Mouse (Mus musculus) cerebellum, adult 2 months (tissue): ENCODE data around the gene Spag9. TPM values are rescaled to one million over a fixed set of nuclear protein-coding genes. Genes with fewer than 3 reads are reported as not detected.

Experiments
- DNase-seq, 2 experiments: peaks; one replicate each; pipeline ENCODE4 v3.0.0; 2021
- H3K27ac ChIP-seq: fragments of 200-500 bp; 2 replicates; pipeline ENCODE4 v1.5.1; 2012; ENCODE audit warnings: low read length, control low read depth, inconsistent platforms; ENCODE audit not compliant: insufficient read depth
- H3K27me3 ChIP-seq: fragments of 200-500 bp; 2 replicates; pipeline ENCODE4 v1.6.1; 2012; ENCODE audit warnings: inconsistent platforms, mild to moderate bottlenecking, low read length, moderate library complexity; ENCODE audit not compliant: control insufficient read depth, insufficient read depth
- H3K4me1 ChIP-seq: fragments of 200-500 bp; 2 replicates; pipeline ENCODE4 v1.6.1; 2011; ENCODE audit warnings: low read length; ENCODE audit not compliant: control insufficient read depth, insufficient read depth
- H3K4me3 ChIP-seq: fragments of 200-500 bp; replicated peaks from 2 replicates; pipeline ENCODE3; 2011; ENCODE audit warnings: mild to moderate bottlenecking, low read depth, low read length, control low read depth; ENCODE audit not compliant: insufficient read depth
- CTCF ChIP-seq: fragments of 200-500 bp; IDR thresholded peaks from 2 replicates; pipeline ENCODE4 v1.5.1; 2011; ENCODE audit warnings: low read depth, mild to moderate bottlenecking, control low read depth, low read length, moderate library complexity, borderline replicate concordance; ENCODE audit not compliant: insufficient read depth
- POLR2A ChIP-seq: fragments of 200-500 bp; IDR thresholded peaks from 2 replicates; pipeline ENCODE4 v1.6.1; 2011; ENCODE audit warnings: low read length, control low read depth, borderline replicate concordance; ENCODE audit not compliant: insufficient read depth
- WGBS: fragments of 180-500 bp; shearing (Covaris S2); methylation state at CpG from one replicate; pipeline ENCODE4 v1.1.7; 2018; 5-methylcytosine and 5-hydroxymethylcytosine counted together
- polyA plus RNA-seq: library from polyadenylated mRNA; depleted of rRNA; stranded (reverse); fragments of >200 nt; gene quantifications from 2 replicates; pipeline ENCODE4 v1.2.3, GENCODE M21; 2012

The Spag9 gene
- polyA plus RNA-seq, 1 experiment = 134 TPM

DNA sequence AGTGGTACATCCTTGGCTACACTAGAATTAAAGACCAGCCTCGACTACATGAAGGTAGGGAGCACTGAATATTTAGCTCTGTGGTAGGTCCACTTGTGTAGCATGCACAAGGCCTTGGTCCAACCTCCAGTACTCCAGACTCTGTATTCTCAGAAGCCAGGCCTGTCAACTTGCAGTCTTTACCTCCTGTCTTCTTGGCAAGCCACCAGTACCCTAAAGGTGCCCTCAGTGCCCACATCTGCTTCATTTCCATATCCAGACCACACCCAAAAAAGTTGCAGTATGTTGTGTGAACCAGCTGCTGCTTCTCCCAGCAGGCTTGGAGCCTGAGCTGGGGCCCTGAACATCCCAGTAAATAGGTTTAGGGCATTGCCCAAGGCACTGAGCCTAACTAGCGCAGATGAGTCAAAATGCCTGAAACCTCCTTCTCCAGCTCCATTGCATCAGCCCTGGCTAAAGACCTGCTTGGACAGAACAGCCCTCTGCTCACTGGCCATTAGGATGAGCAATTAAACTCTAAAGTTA, 38.8 kb upstream of the Spag9 start:
- peak in 1 of 2 experiments; percentile 16 for DNase-seq
- Histone ChIP-seq H3K27ac (no peak overlapping the region), H3K4me3 (no peak overlapping the region), H3K4me1 (peaks cover 3% of the 10 kb centered on the region; the same call in 1 of the 2 replicates), H3K27me3 (no peaks in the 10 kb centered on the region)
- WGBS = 79% methylated on average over 2 of the region's 2 CpGs
- TF ChIP-seq POLR2A (no peak), CTCF (no peak)

DNA sequence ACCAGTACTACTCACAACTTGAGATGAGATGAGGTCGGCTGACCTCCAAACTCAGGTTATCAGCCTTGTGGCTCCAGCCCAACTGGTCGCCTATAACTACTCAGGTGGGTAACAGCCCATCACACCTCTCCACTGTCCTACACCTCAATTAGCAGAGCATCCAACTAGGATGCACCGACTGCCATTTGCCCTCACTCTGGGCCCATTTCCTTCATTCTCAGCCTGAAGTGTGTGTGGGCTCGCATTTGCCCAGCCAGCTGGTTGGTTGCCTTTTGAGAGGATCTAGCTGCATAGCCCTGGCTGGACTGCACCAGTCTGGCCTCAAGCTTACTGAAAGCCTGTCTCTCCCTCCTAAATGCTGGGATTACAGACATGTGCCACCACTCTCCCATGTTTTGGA, 38.1 kb upstream of the Spag9 start:
- Histone ChIP-seq H3K27me3 (no peaks in the 10 kb centered on the region), H3K4me3 (no peak overlapping the region), H3K4me1 (peaks cover 3% of the 10 kb centered on the region; the same call in 1 of the 2 replicates), H3K27ac (no peak overlapping the region)
- TF ChIP-seq CTCF (no peak), POLR2A (no peak)
- 83% methylated on average over 4 of the region's 4 CpGs for WGBS
- DNase-seq = no peak

DNA sequence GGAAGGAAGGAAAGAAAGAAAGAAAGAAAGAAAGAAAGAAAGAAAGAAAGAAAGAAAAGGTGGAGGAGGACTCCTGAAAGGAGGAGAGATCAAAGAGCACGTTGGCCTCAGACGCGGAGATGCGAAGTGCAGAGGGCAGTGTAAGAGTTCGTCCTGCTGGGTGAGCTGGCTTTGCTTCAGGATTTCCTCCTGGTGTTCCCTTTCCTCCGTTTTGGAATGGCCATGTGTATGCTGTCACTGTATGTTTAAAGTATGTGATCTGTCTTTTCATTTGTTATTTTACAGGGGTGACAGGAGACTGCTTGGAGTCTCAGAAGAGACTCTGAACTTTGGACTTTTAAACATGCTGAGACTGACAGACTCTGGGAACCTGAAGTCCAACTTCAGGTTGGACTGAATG, 34.4 kb upstream of the Spag9 start:
- no peak overlapping the region for H3K27ac ChIP-seq
- no peaks in the 10 kb centered on the region for H3K27me3 ChIP-seq
- 83% methylated on average over 6 of the region's 6 CpGs for WGBS
- no peak for DNase-seq
- H3K4me1 ChIP-seq = no peaks in the 10 kb centered on the region; the same call in 1 of the 2 replicates
- H3K4me3 ChIP-seq = no peak overlapping the region
- TF ChIP-seq CTCF (no peak), POLR2A (no peak)

DNA sequence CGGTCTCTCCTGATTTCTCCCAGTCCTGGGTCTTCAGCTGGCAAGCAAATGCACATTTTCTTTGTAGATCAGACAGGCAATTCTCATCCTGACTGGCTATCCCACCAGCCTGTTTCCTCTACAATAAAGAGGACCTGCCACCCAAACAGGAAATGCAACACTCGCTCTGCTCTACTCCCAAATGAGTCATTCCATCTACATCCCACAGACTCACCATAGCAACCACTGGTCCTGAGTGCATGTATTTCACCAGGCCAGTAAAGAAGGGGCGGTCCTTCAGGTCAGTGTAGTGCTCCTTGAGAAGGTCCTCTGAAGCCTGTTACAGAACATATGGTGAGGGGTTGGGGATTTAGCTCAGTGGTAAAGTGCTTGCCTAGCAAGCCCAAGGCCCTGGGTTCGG, 32.9 kb upstream of the Spag9 start:
- Histone ChIP-seq H3K4me1 (no peaks in the 10 kb centered on the region), H3K27me3 (no peaks in the 10 kb centered on the region), H3K4me3 (no peak overlapping the region), H3K27ac (no peak overlapping the region)
- DNase-seq = no peak
- WGBS = 66% methylated on average over 4 of the region's 4 CpGs
- TF ChIP-seq POLR2A = no peak
- no peak for TF ChIP-seq CTCF

DNA sequence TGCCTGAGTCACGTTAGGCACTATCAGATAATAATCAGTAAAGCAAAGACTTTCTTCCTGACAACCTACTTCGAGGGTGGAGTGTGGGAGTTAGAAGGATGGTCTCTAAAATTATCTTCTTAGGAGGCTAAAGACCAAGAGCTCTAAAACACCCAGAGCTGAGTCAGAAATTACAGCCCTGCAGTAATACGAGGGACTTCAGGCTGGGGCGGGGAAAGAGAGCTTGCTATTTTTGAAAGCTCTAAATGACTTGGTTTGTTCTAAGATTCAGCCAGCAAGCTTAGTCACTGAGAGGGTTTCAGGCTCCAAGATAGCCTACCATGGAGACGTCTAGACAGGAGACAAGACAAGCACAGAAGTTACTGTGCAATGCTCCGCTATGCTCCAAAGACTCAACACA, 30.5 kb upstream of the Spag9 start:
- no peak overlapping the region for H3K4me3 ChIP-seq
- no peak for DNase-seq
- H3K27me3 ChIP-seq = no peaks in the 10 kb centered on the region
- TF ChIP-seq POLR2A = no peak
- TF ChIP-seq CTCF = no peak
- 93% methylated on average over 6 of the region's 6 CpGs for WGBS
- H3K4me1 ChIP-seq = peaks cover 2% of the 10 kb centered on the region; the same call in 1 of the 2 replicates
- H3K27ac ChIP-seq = no peak overlapping the region; the same call in 1 of the 2 replicates

DNA sequence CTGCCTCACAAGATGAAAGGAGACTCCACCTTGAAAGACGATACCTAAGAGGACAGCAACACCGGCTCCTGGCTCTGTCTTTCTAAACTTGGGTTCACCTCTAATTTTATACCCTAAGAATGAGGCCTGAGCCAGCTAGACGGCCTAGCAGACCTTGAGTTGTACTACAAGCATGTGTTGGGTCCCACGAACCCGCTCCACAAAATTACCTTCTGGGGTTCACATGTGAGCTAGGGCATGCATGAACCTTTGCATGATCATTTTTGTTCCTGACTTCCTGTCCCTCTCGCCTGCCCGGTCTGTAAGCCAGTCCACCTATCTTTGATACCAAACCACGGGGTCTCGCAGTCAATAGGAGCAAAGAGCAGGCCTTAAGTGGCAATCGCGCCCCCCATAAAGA, 28.5 kb upstream of the Spag9 start:
- 4% methylated on average over 11 of the region's 11 CpGs for WGBS
- DNase-seq = peak; percentile 12 to 41
- no peak for TF ChIP-seq POLR2A
- TF ChIP-seq CTCF = no peak
- Histone ChIP-seq H3K4me1 (peaks cover 2% of the 10 kb centered on the region; the same call in 1 of the 2 replicates), H3K27ac (no peak overlapping the region), H3K4me3 (peak overlapping the region; percentile 68), H3K27me3 (no peaks in the 10 kb centered on the region)

DNA sequence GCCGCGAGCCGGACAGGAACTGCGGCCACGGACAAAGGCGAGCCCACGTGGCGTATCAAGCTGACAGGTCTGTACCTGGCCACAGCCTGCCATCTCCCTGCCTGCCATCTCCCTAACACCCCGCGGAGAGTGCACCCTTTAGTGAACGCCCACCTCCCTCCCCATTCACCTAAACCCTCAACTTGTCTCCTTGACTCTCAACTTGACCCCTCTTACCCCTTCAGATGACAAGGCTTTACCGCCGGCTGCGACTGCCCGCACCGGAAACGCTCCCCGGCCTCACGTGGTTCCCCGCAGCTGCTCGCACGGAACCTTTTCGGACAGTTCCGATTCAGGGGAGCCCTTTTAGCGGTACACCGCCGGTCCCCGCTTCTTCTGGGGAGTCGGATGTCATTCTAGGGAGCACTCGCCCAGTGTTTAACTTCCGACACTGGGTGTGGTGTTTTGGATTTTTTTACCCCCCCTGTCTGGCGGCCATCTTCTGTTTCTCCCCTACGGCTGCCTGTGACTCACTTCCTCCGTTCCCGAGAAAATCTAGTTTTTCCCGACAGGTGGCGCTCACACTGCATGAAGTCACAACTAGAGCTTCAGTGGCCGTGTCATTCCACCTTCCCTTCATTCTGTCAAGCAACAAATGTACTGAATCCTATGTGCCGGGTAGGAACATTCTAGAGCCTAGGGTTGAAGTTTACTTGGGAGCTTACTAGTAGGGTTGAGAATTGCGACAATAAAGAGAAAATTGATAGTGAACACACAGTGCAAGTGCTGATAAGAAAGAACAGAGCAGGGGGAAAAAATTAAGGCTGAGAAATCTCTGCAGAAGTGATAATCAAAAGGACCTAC, 27.7 kb upstream of the Spag9 start, which contains the start of the genes Gm20390 and Nme1:
Gm20390 (minus strand) TSS at position 289 of the 843 bp plus-strand sequence.
Nme1 (minus strand) TSS at position 517 of the 843 bp plus-strand sequence.
- peak within 1 kb of the TSS; percentile 61; the same call in 1 of the 2 replicates for H3K27ac ChIP-seq
- peak; percentile 97 to 98 for DNase-seq
- under 1% methylated on average over 40 of the region's 40 CpGs for WGBS
- peaks cover 2% of the 10 kb centered on the region; the same call in 1 of the 2 replicates for H3K4me1 ChIP-seq
- no peaks in the 10 kb centered on the region for H3K27me3 ChIP-seq
- peak within 1 kb of the TSS; percentile 68 for H3K4me3 ChIP-seq
- TF ChIP-seq POLR2A (peak; percentile 59; the same call in 1 of the 2 replicates), CTCF (peak; percentile 86)

DNA sequence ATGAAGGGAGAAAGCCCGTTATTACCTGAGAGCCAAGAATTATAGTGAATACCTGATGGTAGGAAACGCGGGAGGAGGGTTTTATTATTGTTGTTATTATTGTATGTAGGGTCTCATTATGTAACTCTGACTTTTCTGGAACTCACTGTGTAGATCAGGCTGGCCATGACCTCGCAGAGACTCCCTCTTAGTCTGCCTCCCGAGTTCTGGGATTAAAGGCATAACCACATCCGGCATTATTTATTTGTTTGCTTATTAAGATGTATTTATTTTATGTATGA, 27.1 kb upstream of the Spag9 start:
- Histone ChIP-seq H3K4me3 (no peak overlapping the region), H3K27ac (no peak overlapping the region; the same call in 1 of the 2 replicates), H3K27me3 (no peaks in the 10 kb centered on the region), H3K4me1 (peaks cover 2% of the 10 kb centered on the region; the same call in 1 of the 2 replicates)
- 42% methylated on average over 6 of the region's 6 CpGs for WGBS
- no peak for DNase-seq
- no peak for TF ChIP-seq POLR2A
- TF ChIP-seq CTCF = no peak

DNA sequence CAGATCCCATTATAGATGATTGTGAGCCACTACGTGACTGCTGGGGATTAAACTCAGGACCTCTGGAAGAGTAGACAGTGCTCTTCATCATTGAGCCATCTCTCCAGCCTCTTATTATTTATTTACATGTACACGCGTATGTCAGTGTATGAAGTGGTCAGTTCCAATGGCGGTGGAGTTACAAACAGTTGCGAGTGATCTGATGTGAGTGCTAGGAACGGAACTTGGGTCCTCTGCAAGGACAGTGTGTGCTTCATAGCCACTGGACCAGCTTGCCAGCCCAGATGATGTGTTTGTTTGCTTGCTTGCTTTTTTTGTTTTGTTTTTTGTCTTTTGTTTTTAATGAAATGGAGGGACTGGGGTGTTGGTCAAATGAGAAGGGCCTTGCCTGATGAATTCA, 26.7 kb upstream of the Spag9 start:
- WGBS = 92% methylated on average over 6 of the region's 6 CpGs
- DNase-seq = peak; percentile 17 to 22
- H3K27ac ChIP-seq = 0 out of 2 replicates have a peak overlapping the region, but pooled peaks have one; percentile 61
- H3K4me1 ChIP-seq = peaks cover 2% of the 10 kb centered on the region; the same call in 1 of the 2 replicates
- H3K4me3 ChIP-seq = no peak overlapping the region
- no peaks in the 10 kb centered on the region for H3K27me3 ChIP-seq
- TF ChIP-seq CTCF = no peak
- no peak for TF ChIP-seq POLR2A
